In the genomic region with DNA sequence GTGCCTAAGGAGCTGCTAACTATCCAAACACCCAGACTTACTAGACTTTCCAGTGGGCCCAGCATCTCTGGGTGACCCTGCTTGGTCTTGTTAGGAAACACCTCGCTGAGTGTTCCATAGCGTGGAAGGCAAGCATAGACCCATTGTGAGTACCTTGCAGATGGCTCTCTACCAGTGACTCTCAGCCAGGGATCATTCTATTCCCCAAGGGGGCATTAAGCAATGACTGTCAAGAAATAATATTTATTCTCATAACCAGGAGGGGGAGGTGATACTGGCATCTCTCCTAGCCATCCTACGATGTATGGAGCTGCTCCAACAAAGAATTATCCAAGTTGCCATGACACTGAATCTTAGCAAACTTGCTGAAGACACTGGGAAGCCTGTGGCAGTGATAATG, we compare ENCODE assay signal across 16 mouse cellular contexts.
DNase-seq lines count a peak whose midpoint lies in the region.
"Had no signal": no experiment of that assay in that cellular context is flagged by ENCODE, and none has a peak within 500 bp of the region (broad histone marks: within the 10 kb centered on the region; RNA-seq: fewer than 3 reads in every experiment).

No protein-coding gene starts in this region.

- peak; percentile 44 for DNase-seq in adrenal gland, postnatal 10 days
- DNase-seq in adrenal gland, postnatal 36 days = no peak
- DNase-seq in 3T3-L1 (ENCODE audit: low read depth, low spot score) (peak; percentile 60), adipocyte (ENCODE audit: low spot score) (peak; percentile 85)
- peak; percentile 99 for DNase-seq in gonadal fat pad, adult 2 months (ENCODE audit: low read depth)
- DNase-seq in thymus, postnatal 10 days (ENCODE audit: low spot score in 2 of 2) = no peak
- DNase-seq in urinary bladder, adult 2 months (ENCODE audit: low spot score) = no peak
- DNase-seq in left cerebral cortex, postnatal 4 days = no peak
- DNase-seq: adrenal gland, adult 2 months; adrenal gland, postnatal 14 days; cerebellum, adult 11 months; cerebellum, adult 18-20 months; cerebellum, adult 8-10 months; cerebellum, adult 9-11 months; cerebellum, postnatal 14 days; cerebellum, postnatal 36 days had no signal

- intact Hi-C loops in left cerebral cortex, postnatal 4 days (cut with DNase I) = no loop called here

Comparison
In these comparisons a context has a peak if more than half of its experiments do, and no peak if none do; other contexts are left out.
1. DNase-seq: peak in adrenal gland, postnatal 10 days (single experiment), 3T3-L1 (single experiment), adipocyte (single experiment) and gonadal fat pad, adult 2 months (single experiment); none in adrenal gland, postnatal 36 days (0 of 2), thymus, postnatal 10 days (0 of 2), urinary bladder, adult 2 months (single experiment) and left cerebral cortex, postnatal 4 days (single experiment).